Mouse (Mus musculus): ENCODE measurements at regions not wholly inside any gene's neighbourhood (a gene's known extent, or its start where the extent isn't known, plus 50 kb on each side); places are given as distances from the start of the nearest gene placed in this dataset.

GRCm38 (mm10) chr4:152628111-152628510, 150.4 kb upstream of the Kcnab2 start:
- DNase-seq = no peak
- whole genome bisulfite sequencing (ENCODE audit: insufficient replicate concordance) = 69% methylated on average over 4 of the region's 4 CpGs

GRCm38 (mm10) chr4:152625032-152626003, 147.6 kb upstream of the Kcnab2 start:
- no peaks in the 10 kb centered on the region for H3K36me3 ChIP-seq (replicated peaks; ENCODE audit: insufficient read depth, low read length)
- H3K4me2 ChIP-seq (ENCODE audit: low read depth, low read length) = no peak overlapping the region
- no peak for ATAC-seq
- DNase-seq = peak; percentile 61
- H3K27me3 ChIP-seq (ENCODE audit: insufficient read depth, low read length) = no peaks in the 10 kb centered on the region
- H3K4me3 ChIP-seq (ENCODE audit: low read depth, low read length) = no peak overlapping the region
- H3K9me3 ChIP-seq (ENCODE audit: low read length) = no peaks in the 10 kb centered on the region
- no peak overlapping the region for H3K9ac ChIP-seq (replicated peaks)
- no peaks in the 10 kb centered on the region for H3K4me1 ChIP-seq (ENCODE audit: insufficient read depth)
- no peak overlapping the region for H3K27ac ChIP-seq (ENCODE audit: low read depth)
- WGBS (ENCODE audit: insufficient replicate concordance) = 11% methylated on average over 22 of the region's 22 CpGs
- no peak for TF ChIP-seq EP300 (IDR thresholded peaks at IDR 0.05; ENCODE audit: low read depth)
- peak; percentile 87 for TF ChIP-seq CTCF (IDR thresholded peaks at IDR 0.05; ENCODE audit: low read depth)

More at GRCm38 (mm10) chr4:152628111-152628510, 150.4 kb upstream of the Kcnab2 start:
- Histone ChIP-seq H3K36me3 (replicated peaks; ENCODE audit: insufficient read depth, low read length) (no peaks in the 10 kb centered on the region), H3K9me3 (ENCODE audit: low read length) (no peaks in the 10 kb centered on the region), H3K4me3 (ENCODE audit: low read depth, low read length) (no peak overlapping the region), H3K4me1 (ENCODE audit: insufficient read depth) (no peaks in the 10 kb centered on the region), H3K27ac (ENCODE audit: low read depth) (no peak overlapping the region), H3K4me2 (ENCODE audit: low read depth, low read length) (no peak overlapping the region), H3K9ac (replicated peaks) (no peak overlapping the region), H3K27me3 (ENCODE audit: insufficient read depth, low read length) (no peaks in the 10 kb centered on the region)
- no peak for ATAC-seq
- TF ChIP-seq CTCF (IDR thresholded peaks at IDR 0.05; ENCODE audit: low read depth) (no peak), EP300 (IDR thresholded peaks at IDR 0.05; ENCODE audit: low read depth) (no peak)

- ATAC-seq = no peak
Measured at GRCm38 (mm10) chr4:152622022-152622777, 144.5 kb upstream of the Kcnab2 start.

GRCm38 (mm10) chr4:152617636-152618035, 140.0 kb upstream of the Kcnab2 start:
- no peak overlapping the region for H3K4me2 ChIP-seq (ENCODE audit: low read depth, low read length)
- H3K9ac ChIP-seq (replicated peaks) = no peak overlapping the region
- H3K27me3 ChIP-seq (ENCODE audit: insufficient read depth, low read length) = no peaks in the 10 kb centered on the region
- no peak overlapping the region for H3K27ac ChIP-seq (ENCODE audit: low read depth)
- H3K9me3 ChIP-seq (ENCODE audit: low read length) = no peaks in the 10 kb centered on the region; the same call in 1 of the 2 replicates
- no peak for ATAC-seq
- WGBS (ENCODE audit: insufficient replicate concordance) = 49% methylated on average over 3 of the region's 3 CpGs
- no peak for TF ChIP-seq CTCF (IDR thresholded peaks at IDR 0.05; ENCODE audit: low read depth)
- TF ChIP-seq EP300 (IDR thresholded peaks at IDR 0.05; ENCODE audit: low read depth) = no peak
- H3K4me1 ChIP-seq (ENCODE audit: insufficient read depth) = no peaks in the 10 kb centered on the region
- no peak for DNase-seq
- H3K36me3 ChIP-seq (replicated peaks; ENCODE audit: insufficient read depth, low read length) = no peaks in the 10 kb centered on the region
- H3K4me3 ChIP-seq (ENCODE audit: low read depth, low read length) = no peak overlapping the region

More at GRCm38 (mm10) chr4:152622022-152622777, 144.5 kb upstream of the Kcnab2 start:
- no peak for DNase-seq
- no peaks in the 10 kb centered on the region for H3K4me1 ChIP-seq (ENCODE audit: insufficient read depth)
- no peaks in the 10 kb centered on the region for H3K36me3 ChIP-seq (replicated peaks; ENCODE audit: insufficient read depth, low read length)
- no peak overlapping the region for H3K9ac ChIP-seq (replicated peaks)
- 54% methylated on average over 9 of the region's 9 CpGs for WGBS (ENCODE audit: insufficient replicate concordance)
- H3K27me3 ChIP-seq (ENCODE audit: insufficient read depth, low read length) = no peaks in the 10 kb centered on the region
- no peak overlapping the region for H3K27ac ChIP-seq (ENCODE audit: low read depth)
- H3K4me3 ChIP-seq (ENCODE audit: low read depth, low read length) = no peak overlapping the region
- H3K9me3 ChIP-seq (ENCODE audit: low read length) = no peaks in the 10 kb centered on the region
- H3K4me2 ChIP-seq (ENCODE audit: low read depth, low read length) = no peak overlapping the region
- TF ChIP-seq EP300 (IDR thresholded peaks at IDR 0.05; ENCODE audit: low read depth) (no peak), CTCF (IDR thresholded peaks at IDR 0.05; ENCODE audit: low read depth) (no peak)

GRCm38 (mm10) chr4:152615155-152615554, 137.5 kb upstream of the Kcnab2 start:
- Histone ChIP-seq H3K9me3 (ENCODE audit: low read length) (no peaks in the 10 kb centered on the region; the same call in 1 of the 2 replicates), H3K27me3 (ENCODE audit: insufficient read depth, low read length) (no peaks in the 10 kb centered on the region), H3K4me1 (ENCODE audit: insufficient read depth) (no peaks in the 10 kb centered on the region), H3K36me3 (replicated peaks; ENCODE audit: insufficient read depth, low read length) (no peaks in the 10 kb centered on the region), H3K9ac (replicated peaks) (no peak overlapping the region), H3K4me2 (ENCODE audit: low read depth, low read length) (no peak overlapping the region), H3K27ac (ENCODE audit: low read depth) (no peak overlapping the region), H3K4me3 (ENCODE audit: low read depth, low read length) (no peak overlapping the region)
- 76% methylated on average over 2 of the region's 2 CpGs for WGBS (ENCODE audit: insufficient replicate concordance)
- no peak for ATAC-seq
- no peak for TF ChIP-seq CTCF (IDR thresholded peaks at IDR 0.05; ENCODE audit: low read depth)
- DNase-seq = no peak
